Mouse (Mus musculus) heart, postnatal 25 days (tissue): ENCODE results near the gene Mbl1. TPM values are rescaled to one million over a fixed set of nuclear protein-coding genes. Genes with fewer than 3 reads are reported as not detected.

Source experiments
- DNase-seq: peaks from one replicate; pipeline ENCODE4 v3.0.0; 2022; ENCODE audit warnings: low spot score
- intact Hi-C: fragments of 180-260 bp; cut with DNase I; formaldehyde crosslinking; loops from one replicate; pipeline ENCODE4 v1.15.1; 2025
- total RNA-seq, 2 experiments: library from RNA; stranded (reverse); gene quantifications; 2 replicates each; pipeline ENCODE4 v1.2.3; 2021

Gene Mbl1
- total RNA-seq, 2 experiments from 2014 or later, result not detected

DNA sequence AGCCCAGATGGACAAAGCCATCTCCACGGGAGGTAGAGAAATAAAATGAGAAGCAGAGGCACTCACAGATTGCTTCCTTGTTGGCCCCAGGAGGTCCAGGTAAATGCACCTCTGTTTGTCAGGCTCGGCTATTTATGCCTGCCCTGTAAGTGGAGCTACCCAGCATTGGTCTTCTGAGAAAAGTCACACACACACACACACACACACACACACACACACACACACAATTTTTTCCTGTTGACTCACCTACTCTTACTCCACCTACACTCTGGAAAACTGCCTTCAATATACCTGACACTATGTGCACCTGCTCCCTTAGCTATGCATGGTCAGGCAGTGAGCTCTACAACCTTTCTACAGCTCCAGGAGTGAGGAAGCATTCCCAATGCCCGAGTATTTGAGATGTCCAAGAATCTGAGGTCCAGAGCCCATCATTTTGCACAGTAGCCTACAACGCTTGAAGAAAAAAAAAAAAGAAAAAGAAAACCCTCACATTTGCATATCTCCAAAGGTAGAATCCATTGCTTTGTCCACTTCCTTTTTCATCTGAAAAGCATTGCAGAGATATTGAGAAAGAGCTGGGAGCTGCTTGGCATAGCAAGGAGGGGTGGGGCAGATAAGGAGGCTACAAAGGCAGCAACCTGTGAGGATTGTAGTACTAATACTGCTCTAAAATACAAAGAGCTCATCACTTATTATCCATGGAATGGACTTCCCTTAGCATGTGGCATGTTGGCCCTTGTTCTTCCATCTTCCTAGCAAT, 34.0 kb downstream of the Mbl1 start, which contains the start of gene Sftpd:
TSS of gene Sftpd (minus strand) at position 91 of the 763 bp plus-strand sequence.
- DNase-seq, result no peak
- intact Hi-C loops, result no loop called here

DNA sequence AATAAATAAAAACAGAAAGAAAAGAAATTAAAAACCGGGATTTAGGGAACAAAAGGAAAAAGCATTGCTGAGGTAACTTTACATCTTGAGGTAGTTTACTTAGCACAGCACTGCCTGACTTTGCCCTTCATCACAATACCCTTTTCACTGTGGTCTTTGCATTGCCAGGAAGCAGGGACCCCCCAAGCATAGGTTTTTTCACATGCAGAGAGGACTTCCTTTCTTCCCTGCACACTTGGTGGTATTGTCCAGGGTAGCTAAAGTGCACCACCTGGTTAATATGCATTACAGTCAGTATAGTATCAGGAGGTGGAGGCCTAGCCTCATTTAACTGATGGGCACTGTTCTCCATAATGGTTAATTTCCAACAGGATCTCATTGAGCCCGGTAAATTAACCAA, 38.2 kb downstream of the Mbl1 start:
- intact Hi-C loops, result no loop called here
- no peak for DNase-seq

DNA sequence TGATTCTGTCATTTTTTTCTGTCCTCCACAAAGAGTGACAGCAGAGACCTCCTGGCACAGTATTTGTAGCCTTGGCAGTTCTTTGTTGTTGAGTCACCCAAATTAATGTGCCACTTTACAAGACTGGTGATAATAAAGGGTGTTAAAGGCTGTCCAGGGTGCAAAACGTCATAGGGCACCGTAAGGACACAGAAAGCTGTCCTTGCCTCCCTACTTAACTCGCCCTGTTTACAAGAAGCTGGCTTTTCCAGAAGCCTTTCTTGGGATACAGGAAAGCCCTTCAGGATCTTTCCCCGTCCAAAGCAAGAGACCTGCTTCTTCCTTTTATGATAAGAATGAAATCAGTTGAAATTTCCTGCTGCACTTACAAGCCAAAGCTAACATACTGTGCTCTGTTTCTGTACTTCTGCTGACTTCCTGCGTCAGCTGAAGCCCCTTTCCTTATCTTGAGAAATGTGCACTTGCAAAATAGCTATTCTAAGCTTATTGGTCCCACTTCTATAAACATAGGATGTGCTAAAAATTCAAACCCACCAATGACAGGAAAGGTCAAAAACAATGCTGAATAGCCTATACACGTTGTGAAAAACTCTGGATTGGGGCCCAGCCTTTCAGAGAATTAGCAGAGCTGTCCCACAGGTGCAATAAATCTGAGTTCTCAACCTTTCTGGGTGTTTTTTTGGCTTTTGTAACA, 46.9 kb downstream of the Mbl1 start:
- intact Hi-C loops, result no loop called here
- no peak for DNase-seq

Other genes with a start within 250 kb of the Mbl1 start
- 10 to 100 TPM; 17.1 to 18.1 TPM for gene Tspan14, start 184.7 kb upstream of the Mbl1 start, total RNA-seq
- gene Fam213a, start 137.7 kb upstream of the Mbl1 start, total RNA-seq, result 10 to 100 TPM; 16.3 to 17.0 TPM
- not detected for gene Dydc2, start 82.2 kb upstream of the Mbl1 start, total RNA-seq
- gene Dydc1, start 78.5 kb upstream of the Mbl1 start, total RNA-seq, result not detected
- gene Mat1a, start 46.4 kb upstream of the Mbl1 start, total RNA-seq, result not detected
- gene Sftpa1, start 19.7 kb upstream of the Mbl1 start, total RNA-seq, result under 1 TPM in 1 of 2 experiments, not detected in 1; 0.64 TPM
- not detected for gene Sftpd, start 33.7 kb downstream of the Mbl1 start, total RNA-seq
- gene Gm2832, start 127.3 kb downstream of the Mbl1 start, total RNA-seq, result not detected
- gene Gm5798, start 197.2 kb downstream of the Mbl1 start, total RNA-seq, result not detected
- gene Gm7945, start 234.9 kb downstream of the Mbl1 start, total RNA-seq, result not detected